Mouse (Mus musculus) lung, adult 2 months (tissue): Measurements from ENCODE around the gene Cacna1a.

ENCODE experiments used
- CTCF ChIP-seq: fragments of 200-500 bp; IDR thresholded peaks from 2 replicates; pipeline ENCODE4 v1.5.1; 2011; ENCODE audit warnings: mild to moderate bottlenecking, low read length, control low read depth; ENCODE audit not compliant: insufficient read depth
- POLR2A ChIP-seq: fragments of 200-500 bp; IDR thresholded peaks from 2 replicates; pipeline ENCODE4 v1.6.1; 2011; ENCODE audit warnings: low read depth, mild to moderate bottlenecking, control low read depth, low read length, borderline replicate concordance; ENCODE audit errors: extremely low read depth

DNA sequence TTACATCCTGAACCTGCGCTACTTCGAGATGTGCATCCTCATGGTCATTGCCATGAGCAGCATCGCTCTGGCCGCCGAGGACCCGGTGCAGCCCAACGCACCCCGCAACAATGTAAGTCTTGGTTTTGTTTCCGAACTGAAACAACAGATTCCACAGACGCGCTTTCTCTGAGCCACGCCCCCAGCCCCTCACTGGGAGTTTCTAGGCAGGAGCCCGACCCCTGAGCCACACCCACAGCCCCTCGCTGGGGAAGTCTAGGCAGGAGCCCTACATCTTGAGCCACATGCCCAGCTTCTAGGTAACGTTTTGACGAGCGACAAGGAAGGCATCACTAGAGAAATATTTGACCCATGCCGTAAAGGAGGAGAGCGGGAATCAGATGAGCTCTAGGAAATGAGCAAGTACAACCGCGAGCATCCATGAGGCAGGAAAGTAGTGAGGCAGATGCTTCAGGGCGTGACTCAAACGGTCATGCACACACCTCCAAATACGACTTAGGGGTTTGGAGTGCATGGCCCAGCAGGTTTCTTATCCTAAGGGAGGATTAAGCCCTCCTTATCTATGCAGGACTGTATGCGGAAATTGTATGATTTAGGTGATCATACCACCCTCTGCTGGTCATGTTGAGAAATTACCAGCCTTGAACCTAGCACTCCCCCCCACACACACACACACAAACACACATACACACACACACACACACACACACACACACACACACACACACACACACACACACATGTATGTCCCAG, 181.9 kb downstream of the Cacna1a start:
- TF ChIP-seq CTCF (no peak), POLR2A (no peak)
